Mouse (Mus musculus): ENCODE measurements around the gene Vps35l. TPM values are rescaled to one million over a fixed set of nuclear protein-coding genes. Genes with fewer than 3 reads are reported as not detected.

Vps35l gene
- polyA plus RNA-seq, 1 experiment from 2014 or later, result 67.0 TPM

DNA sequence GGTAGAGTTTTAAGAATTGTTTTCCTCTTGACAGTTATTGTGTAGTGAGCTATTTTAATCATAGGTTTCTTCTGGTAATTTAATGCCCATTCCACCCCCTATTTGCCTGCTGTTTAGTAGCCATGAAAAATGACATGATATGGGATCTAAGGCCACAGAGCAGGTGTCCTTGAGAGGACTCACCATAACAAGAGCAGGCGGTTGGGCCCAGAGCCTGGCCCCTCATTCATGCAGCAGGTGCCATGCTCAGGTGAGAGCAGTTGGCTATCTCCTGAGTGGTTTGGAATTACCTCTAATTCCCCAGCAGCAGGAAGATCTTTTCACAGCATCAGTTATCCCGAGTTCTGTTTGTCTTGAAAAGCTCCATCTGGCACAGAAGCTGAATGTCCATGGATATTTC is 14.6 kb upstream of the Vps35l start:
- ATAC-seq (ENCODE audit: low read depth), result no peak
- Histone ChIP-seq H3K9ac (ENCODE audit: low read length) (no peak overlapping the region), H3K27ac (ENCODE audit: low read length) (no peak overlapping the region), H3K27me3 (ENCODE audit: control insufficient read depth, insufficient read depth, low read depth, low read length) (no peaks in the 10 kb centered on the region), H3K36me3 (ENCODE audit: control insufficient read depth, insufficient read depth, low read length) (peaks cover 23% of the 10 kb centered on the region), H3K9me3 (ENCODE audit: control insufficient read depth, low read length) (no peaks in the 10 kb centered on the region), H3K4me3 (ENCODE audit: low read length) (no peak overlapping the region), H3K4me2 (ENCODE audit: low read depth, low read length) (no peak overlapping the region), H3K4me1 (replicated peaks; ENCODE audit: control insufficient read depth, insufficient read depth, low read length) (no peaks in the 10 kb centered on the region; the same call in 1 of the 2 replicates)
- WGBS, result 85% methylated on average over 2 of the region's 2 CpGs

DNA sequence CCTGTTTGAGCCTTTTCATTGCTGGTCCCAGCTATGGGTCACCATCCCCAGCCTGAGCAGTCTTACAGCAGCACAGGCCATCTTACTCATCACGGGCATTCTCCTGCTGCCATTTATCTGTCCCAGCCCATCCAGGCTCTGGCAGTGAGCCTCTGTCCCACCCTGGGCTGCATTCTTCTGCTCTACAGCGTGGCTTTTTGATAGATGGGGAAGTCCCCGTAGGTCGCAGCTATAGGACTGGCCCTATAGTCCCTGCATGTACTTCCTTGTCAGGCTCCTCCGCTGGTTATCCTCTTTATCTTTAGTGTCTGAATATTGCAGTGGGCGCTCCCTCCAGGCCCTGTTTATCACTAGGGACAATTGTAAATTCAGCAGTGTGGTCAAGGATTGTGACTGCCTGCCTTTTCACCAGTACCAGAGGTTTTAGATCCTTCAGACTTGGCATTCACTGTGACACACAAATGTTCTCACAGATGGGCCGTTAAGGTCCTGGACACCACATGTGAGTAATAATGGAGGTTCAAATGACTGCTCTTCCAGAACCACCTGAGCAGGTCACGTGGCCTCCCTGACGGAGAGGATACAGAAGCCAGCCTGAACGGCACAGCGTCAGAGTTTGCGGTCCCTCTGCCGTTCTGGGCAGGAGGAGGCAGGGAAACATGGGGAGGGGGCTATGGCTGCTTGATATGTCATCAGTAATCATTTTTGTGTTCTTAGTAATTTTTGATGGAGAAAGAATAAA is 11.0 kb upstream of the Vps35l start:
- peaks cover 34% of the 10 kb centered on the region for H3K36me3 ChIP-seq (ENCODE audit: control insufficient read depth, insufficient read depth, low read length)
- WGBS, result 90% methylated on average over 13 of the region's 13 CpGs

DNA sequence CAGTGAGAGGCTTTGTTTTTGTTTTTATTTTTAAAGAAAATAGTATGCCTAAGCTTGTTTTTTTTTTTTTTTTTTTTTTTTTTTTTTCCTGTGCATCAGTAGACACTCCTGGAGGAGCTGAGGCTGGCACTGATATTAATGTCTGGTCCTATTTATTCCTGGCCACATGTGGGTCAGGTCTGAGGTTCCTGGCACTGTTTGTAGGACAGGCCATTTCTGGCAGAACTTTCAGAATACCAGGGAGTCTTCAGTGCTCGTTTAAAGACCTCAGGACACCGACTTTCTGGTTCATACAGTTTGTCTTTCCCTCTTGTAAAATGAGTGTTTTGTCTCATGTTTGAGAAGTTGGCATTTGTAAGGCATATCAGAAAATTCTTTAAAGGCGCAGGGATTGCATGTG is 8.2 kb upstream of the Vps35l start:
- ATAC-seq (ENCODE audit: low read depth), result no peak

More for the DNA sequence above, 11.0 kb upstream of the Vps35l start:
- no peaks in the 10 kb centered on the region; the same call in 1 of the 2 replicates for H3K4me1 ChIP-seq (replicated peaks; ENCODE audit: control insufficient read depth, insufficient read depth, low read length)
- no peak overlapping the region for H3K4me3 ChIP-seq (ENCODE audit: low read length)
- H3K27me3 ChIP-seq (ENCODE audit: control insufficient read depth, insufficient read depth, low read depth, low read length), result no peaks in the 10 kb centered on the region
- no peaks in the 10 kb centered on the region for H3K9me3 ChIP-seq (ENCODE audit: control insufficient read depth, low read length)
- no peak overlapping the region for H3K4me2 ChIP-seq (ENCODE audit: low read depth, low read length)
- no peak for ATAC-seq (ENCODE audit: low read depth)
- no peak overlapping the region for H3K9ac ChIP-seq (ENCODE audit: low read length)
- no peak overlapping the region for H3K27ac ChIP-seq (ENCODE audit: low read length)

DNA sequence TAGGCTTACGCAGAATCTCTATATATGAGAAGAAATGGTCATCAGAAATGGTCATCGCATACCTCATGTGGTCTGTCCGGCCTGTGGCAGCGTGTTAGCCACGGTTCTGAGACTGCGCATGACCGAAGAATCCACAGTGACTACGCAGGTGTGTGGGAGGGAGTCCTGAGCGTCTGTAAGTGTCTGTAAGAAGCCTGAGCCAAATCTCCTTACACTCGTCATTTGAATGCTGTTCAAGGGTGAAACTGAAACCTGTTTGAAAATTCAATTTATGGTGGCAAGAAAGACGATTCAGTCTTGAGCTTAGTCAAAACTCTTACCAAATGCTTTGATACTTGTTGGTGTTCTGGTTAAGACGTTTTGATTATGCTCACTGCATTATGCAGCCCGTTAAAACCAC is 6.8 kb upstream of the Vps35l start:
- Histone ChIP-seq H3K4me1 (replicated peaks; ENCODE audit: control insufficient read depth, insufficient read depth, low read length) (no peaks in the 10 kb centered on the region), H3K27ac (ENCODE audit: low read length) (no peak overlapping the region), H3K9ac (ENCODE audit: low read length) (no peak overlapping the region), H3K27me3 (ENCODE audit: control insufficient read depth, insufficient read depth, low read depth, low read length) (no peaks in the 10 kb centered on the region), H3K4me2 (ENCODE audit: low read depth, low read length) (no peak overlapping the region), H3K4me3 (ENCODE audit: low read length) (no peak overlapping the region), H3K9me3 (ENCODE audit: control insufficient read depth, low read length) (no peaks in the 10 kb centered on the region), H3K36me3 (ENCODE audit: control insufficient read depth, insufficient read depth, low read length) (peaks cover 15% of the 10 kb centered on the region)
- no peak for ATAC-seq (ENCODE audit: low read depth)
- 90% methylated on average over 13 of the region's 13 CpGs for WGBS

More for the DNA sequence above, 8.2 kb upstream of the Vps35l start:
- Histone ChIP-seq H3K9me3 (ENCODE audit: control insufficient read depth, low read length) (no peaks in the 10 kb centered on the region), H3K4me2 (ENCODE audit: low read depth, low read length) (no peak overlapping the region), H3K27ac (ENCODE audit: low read length) (no peak overlapping the region), H3K36me3 (ENCODE audit: control insufficient read depth, insufficient read depth, low read length) (peaks cover 19% of the 10 kb centered on the region), H3K4me3 (ENCODE audit: low read length) (no peak overlapping the region), H3K9ac (ENCODE audit: low read length) (no peak overlapping the region), H3K27me3 (ENCODE audit: control insufficient read depth, insufficient read depth, low read depth, low read length) (no peaks in the 10 kb centered on the region), H3K4me1 (replicated peaks; ENCODE audit: control insufficient read depth, insufficient read depth, low read length) (no peaks in the 10 kb centered on the region)
- 88% methylated on average over 3 of the region's 3 CpGs for WGBS

DNA sequence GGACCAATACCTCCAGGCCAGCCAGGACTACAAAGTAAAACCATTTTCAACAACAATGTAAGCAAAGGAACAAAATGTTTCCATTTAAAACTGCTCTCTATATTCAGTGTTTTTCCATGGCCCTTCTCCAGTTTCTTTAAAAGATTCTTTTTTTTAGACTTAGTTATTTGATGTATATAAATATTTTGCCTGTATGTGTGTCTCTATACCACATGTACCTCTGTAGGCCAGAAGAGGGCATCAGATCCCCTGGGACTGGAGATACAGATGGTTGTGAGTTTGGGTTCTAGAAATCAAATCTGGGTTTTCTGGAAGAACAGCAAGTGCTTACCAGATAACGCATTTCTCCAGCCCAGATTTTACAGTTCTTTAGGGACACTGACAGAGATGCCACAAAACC is 1.3 kb upstream of the Vps35l start:
- no peak overlapping the region for H3K4me3 ChIP-seq (ENCODE audit: low read length)
- no peak overlapping the region for H3K4me2 ChIP-seq (ENCODE audit: low read depth, low read length)

DNA sequence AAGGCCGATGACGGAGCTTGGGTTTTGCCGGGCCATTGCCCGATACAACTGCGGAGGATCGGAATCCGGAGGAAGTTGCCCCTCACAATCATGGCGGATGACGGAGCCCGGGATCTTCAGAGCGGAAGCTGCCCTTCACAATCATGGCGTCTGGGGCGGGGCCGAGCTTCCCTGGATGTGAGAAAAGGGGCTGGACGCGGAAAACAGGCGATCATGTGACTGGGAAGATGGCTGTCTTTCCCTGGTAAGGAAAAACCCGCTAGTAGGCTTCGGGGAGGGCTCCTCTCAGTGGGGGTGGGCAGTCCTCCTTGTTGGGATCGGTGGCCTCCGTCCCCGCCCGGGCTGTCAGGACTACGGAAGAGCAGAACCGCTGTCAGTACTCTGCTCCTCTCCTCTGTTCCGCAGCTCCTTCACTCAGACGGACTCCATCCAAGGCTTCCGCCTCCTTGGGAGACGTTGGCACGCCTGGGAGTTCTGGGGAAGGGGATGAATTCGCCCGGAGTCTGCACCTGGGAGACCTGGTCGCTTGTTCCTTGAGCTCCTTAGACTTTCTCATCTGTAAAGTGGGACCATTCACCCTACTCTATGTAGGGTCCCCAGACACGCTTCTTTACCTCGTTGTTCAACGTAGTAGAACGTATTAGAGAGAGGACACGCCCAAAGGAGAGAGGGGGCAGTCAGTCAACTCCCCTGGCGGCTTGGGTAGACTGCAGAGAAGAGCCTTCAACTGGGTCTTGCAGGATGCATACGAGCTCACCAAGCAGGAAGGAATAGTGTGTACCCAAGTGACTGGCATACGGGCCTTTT is 709 bp downstream of the Vps35l start:
- H3K27me3 ChIP-seq (ENCODE audit: control insufficient read depth, insufficient read depth, low read depth, low read length), result no peaks in the 10 kb centered on the region
- ATAC-seq (ENCODE audit: low read depth), result peak; percentile 97
- peaks cover 6% of the 10 kb centered on the region; the same call in 1 of the 2 replicates for H3K4me1 ChIP-seq (replicated peaks; ENCODE audit: control insufficient read depth, insufficient read depth, low read length)
- peak overlapping the region; percentile 87 for H3K4me2 ChIP-seq (ENCODE audit: low read depth, low read length)
- no peaks in the 10 kb centered on the region for H3K36me3 ChIP-seq (ENCODE audit: control insufficient read depth, insufficient read depth, low read length)
- 2% methylated on average over 41 of the region's 41 CpGs for WGBS
- H3K4me3 ChIP-seq (ENCODE audit: low read length), result peak overlapping the region; percentile 79
- no peaks in the 10 kb centered on the region for H3K9me3 ChIP-seq (ENCODE audit: control insufficient read depth, low read length)
- H3K9ac ChIP-seq (ENCODE audit: low read length), result peak overlapping the region; percentile 77
- peak overlapping the region; percentile 14; the same call in 1 of the 2 replicates for H3K27ac ChIP-seq (ENCODE audit: low read length)

More for the DNA sequence above, 1.3 kb upstream of the Vps35l start:
- Histone ChIP-seq H3K27ac (ENCODE audit: low read length) (no peak overlapping the region), H3K9ac (ENCODE audit: low read length) (no peak overlapping the region), H3K27me3 (ENCODE audit: control insufficient read depth, insufficient read depth, low read depth, low read length) (no peaks in the 10 kb centered on the region), H3K36me3 (ENCODE audit: control insufficient read depth, insufficient read depth, low read length) (0 out of 2 replicates have a peak, but pooled peaks cover 2% of the 10 kb centered on the region), H3K9me3 (ENCODE audit: control insufficient read depth, low read length) (no peaks in the 10 kb centered on the region), H3K4me1 (replicated peaks; ENCODE audit: control insufficient read depth, insufficient read depth, low read length) (peaks cover 6% of the 10 kb centered on the region; the same call in 1 of the 2 replicates)
- 62% methylated on average over 1 of the region's 1 CpGs for WGBS
- ATAC-seq (ENCODE audit: low read depth), result no peak

DNA sequence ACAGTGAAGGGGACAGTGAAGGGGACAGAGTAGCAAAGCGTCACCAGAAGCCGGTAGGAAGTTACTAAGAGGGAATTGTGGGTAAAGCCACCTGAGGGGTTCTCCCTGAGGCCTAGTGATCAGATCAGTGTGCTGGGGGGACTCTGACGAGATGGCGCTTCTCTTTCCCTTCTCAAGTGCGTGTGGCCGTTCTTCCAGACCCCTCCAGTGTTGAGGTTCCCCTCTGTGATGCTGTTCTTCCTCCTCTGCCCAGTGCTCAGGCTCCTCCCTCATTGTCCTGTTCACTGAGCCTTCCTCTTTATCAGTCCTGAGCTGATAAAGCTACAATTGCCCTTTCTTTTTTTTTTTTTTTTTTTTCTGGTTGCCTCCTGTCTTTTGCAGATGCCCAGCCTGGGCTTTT is 2.3 kb downstream of the Vps35l start:
- no peak for ATAC-seq (ENCODE audit: low read depth)
- Histone ChIP-seq H3K4me2 (ENCODE audit: low read depth, low read length) (no peak overlapping the region), H3K4me1 (replicated peaks; ENCODE audit: control insufficient read depth, insufficient read depth, low read length) (peaks cover 6% of the 10 kb centered on the region; the same call in 1 of the 2 replicates), H3K9me3 (ENCODE audit: control insufficient read depth, low read length) (no peaks in the 10 kb centered on the region), H3K4me3 (ENCODE audit: low read length) (no peak overlapping the region), H3K27me3 (ENCODE audit: control insufficient read depth, insufficient read depth, low read depth, low read length) (no peaks in the 10 kb centered on the region), H3K27ac (ENCODE audit: low read length) (no peak overlapping the region), H3K9ac (ENCODE audit: low read length) (no peak overlapping the region), H3K36me3 (ENCODE audit: control insufficient read depth, insufficient read depth, low read length) (peaks cover 9% of the 10 kb centered on the region)
- WGBS, result 87% methylated on average over 6 of the region's 6 CpGs

DNA sequence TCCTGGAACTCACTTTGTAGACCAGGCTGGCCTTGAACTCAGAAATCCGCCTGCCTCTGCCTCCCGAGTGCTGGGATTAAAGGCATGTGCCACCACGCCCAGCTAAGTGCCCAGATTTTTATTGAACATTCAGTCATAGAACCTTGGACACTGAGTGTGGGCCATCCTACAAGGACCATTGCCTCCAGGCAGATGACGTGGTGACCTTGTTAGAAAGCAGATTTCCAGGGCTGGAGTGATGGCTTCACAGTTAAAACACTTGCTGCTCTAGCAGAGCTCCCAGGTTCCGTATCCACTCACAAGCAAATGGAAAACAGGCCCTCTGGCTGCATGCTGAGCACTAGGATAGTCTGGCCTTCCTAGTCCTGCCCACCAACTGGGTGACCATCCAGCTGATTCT is 4.7 kb downstream of the Vps35l start:
- ATAC-seq (ENCODE audit: low read depth), result no peak
- Histone ChIP-seq H3K4me2 (ENCODE audit: low read depth, low read length) (no peak overlapping the region), H3K36me3 (ENCODE audit: control insufficient read depth, insufficient read depth, low read length) (peaks cover 10% of the 10 kb centered on the region), H3K4me1 (replicated peaks; ENCODE audit: control insufficient read depth, insufficient read depth, low read length) (peaks cover 6% of the 10 kb centered on the region; the same call in 1 of the 2 replicates), H3K27me3 (ENCODE audit: control insufficient read depth, insufficient read depth, low read depth, low read length) (no peaks in the 10 kb centered on the region), H3K9ac (ENCODE audit: low read length) (no peak overlapping the region), H3K9me3 (ENCODE audit: control insufficient read depth, low read length) (no peaks in the 10 kb centered on the region), H3K27ac (ENCODE audit: low read length) (no peak overlapping the region), H3K4me3 (ENCODE audit: low read length) (no peak overlapping the region)
- WGBS, result 94% methylated on average over 5 of the region's 5 CpGs

Measured in lung, embryonic 16.5 days (tissue).